22 mouse cellular contexts compared by ENCODE assay signal in genomic region chr5:105410521-105411293, GRCm38 (mm10). TPM values are rescaled to one million over a fixed set of nuclear protein-coding genes. Genes with fewer than 3 reads are reported as not detected.
DNase-seq lines count a peak whose midpoint lies in the region; ATAC-seq and TF ChIP-seq lines count a peak whose summit lies in the region.
"Had no signal": no experiment of that assay in that cellular context is flagged by ENCODE, and none has a peak within 500 bp of the region (broad histone marks: within the 10 kb centered on the region; RNA-seq: fewer than 3 reads in every experiment).

No protein-coding gene starts in this region.

- TF ChIP-seq POLR2A in kidney, adult 2 months (IDR thresholded peaks at IDR 0.05; ENCODE audit: low read depth, low read length): no peak

- TF ChIP-seq EP300 in liver, embryonic 14.5 days (IDR thresholded peaks at IDR 0.05; ENCODE audit: low read depth): peak; percentile 84

- no peak for TF ChIP-seq CTCF in left cerebral cortex, adult 2 months (IDR thresholded peaks at IDR 0.05)
- TF ChIP-seq CTCF in liver, embryonic 14.5 days (IDR thresholded peaks at IDR 0.05; ENCODE audit: low read depth): no peak
- no peak for TF ChIP-seq CTCF in kidney, adult 2 months (conservative IDR thresholded peaks at IDR 0.05; ENCODE audit: insufficient read depth, insufficient read length, low read depth, low read length)

- H3K4me2 ChIP-seq in liver, embryonic 14.5 days (ENCODE audit: low read depth): peak overlapping the region; percentile 71
- H3K4me2 ChIP-seq: heart, embryonic 15.5 days; hindbrain, embryonic 12.5 days; neural tube, embryonic 15.5 days had no signal

- H3K4me1 ChIP-seq in liver, embryonic 14.5 days (replicated peaks; ENCODE audit: control insufficient read depth in 2 of 2, insufficient read depth in 2 of 2, low read length in 1 of 2): peaks cover 36 to 42% of the 10 kb centered on the region in 2 experiments
- H3K4me1 ChIP-seq in kidney, adult 2 months (ENCODE audit: control insufficient read depth, insufficient read depth, low read length): no peaks in the 10 kb centered on the region

- H3K27ac ChIP-seq in left cerebral cortex, adult 2 months: peak overlapping the region; percentile 61; the same call in 1 of the 2 replicates
- peak overlapping the region; percentile 80 for H3K27ac ChIP-seq in liver, embryonic 14.5 days
- no peak overlapping the region for H3K27ac ChIP-seq in kidney, adult 2 months (ENCODE audit: insufficient read depth, low read depth, low read length)
- H3K27ac ChIP-seq: heart, embryonic 15.5 days; hindbrain, embryonic 12.5 days; macrophage; neural tube, embryonic 15.5 days; stomach, postnatal 0 days had no signal

- H3K36me3 ChIP-seq in liver, embryonic 14.5 days (replicated peaks; ENCODE audit: control insufficient read depth, insufficient read depth, low read depth): no peaks in the 10 kb centered on the region
- no peaks in the 10 kb centered on the region for H3K36me3 ChIP-seq in kidney, adult 2 months (ENCODE audit: control insufficient read depth, insufficient read depth, low read length)
- H3K36me3 ChIP-seq: heart, embryonic 15.5 days; hindbrain, embryonic 12.5 days; neural tube, embryonic 15.5 days had no signal

- H3K4me3 ChIP-seq in left cerebral cortex, adult 2 months: no peak overlapping the region
- peak overlapping the region; percentile 29 to 63 for H3K4me3 ChIP-seq in liver, embryonic 14.5 days (ENCODE audit: insufficient read depth in 1 of 2, low read depth in 2 of 2, low read length in 2 of 2)
- H3K4me3 ChIP-seq in kidney, adult 2 months (ENCODE audit: insufficient read depth, low read depth, low read length): no peak overlapping the region
- H3K4me3 ChIP-seq: heart, embryonic 15.5 days; hindbrain, embryonic 12.5 days; neural tube, embryonic 15.5 days had no signal

- no peaks in the 10 kb centered on the region for H3K9me3 ChIP-seq in liver, embryonic 14.5 days (ENCODE audit: control insufficient read depth, low read length)
- H3K9me3 ChIP-seq: heart, embryonic 15.5 days; hindbrain, embryonic 12.5 days; neural tube, embryonic 15.5 days had no signal

- DNase-seq in left cerebral cortex, adult 2 months (ENCODE audit: extremely low spot score in 1 of 2, low spot score in 2 of 2): no peak
- DNase-seq in left cerebral cortex, postnatal 4 days: no peak
- DNase-seq in MEL-GATA-1-ER (ENCODE audit: extremely low read depth, low read depth): peak; percentile 66
- DNase-seq in c-Kit-positive CD71-positive TER-119-positive erythroid progenitor cells, embryonic 14.5 days (ENCODE audit: low spot score): peak; percentile 87
- peak; percentile 64 to 87 (median 67) for DNase-seq in liver, embryonic 14.5 days (ENCODE audit: low read depth in 3 of 3, low spot score in 3 of 3)
- no peak for DNase-seq in left cerebral cortex, adult 8-10 months (ENCODE audit: low spot score in 2 of 2)
- DNase-seq in thymus, postnatal 25 days: no peak
- DNase-seq in kidney, adult 2 months: no peak
- DNase-seq: cerebellum, adult 8-10 months; forebrain, postnatal 0 days; gastrocnemius, postnatal 10 days; kidney, adult 11 months; kidney, postnatal 14 days; layer of hippocampus, adult 9-11 months; lung, adult 2 months had no signal

- no peaks in the 10 kb centered on the region for H3K27me3 ChIP-seq in liver, embryonic 14.5 days (ENCODE audit: control insufficient read depth, insufficient read depth, low read length)
- no peaks in the 10 kb centered on the region for H3K27me3 ChIP-seq in kidney, adult 2 months (replicated peaks; ENCODE audit: control insufficient read depth, insufficient read depth, low read length)
- H3K27me3 ChIP-seq: heart, embryonic 15.5 days; neural tube, embryonic 15.5 days; Patski had no signal

- peak overlapping the region; percentile 77 for H3K9ac ChIP-seq in liver, embryonic 14.5 days (replicated peaks)
- H3K9ac ChIP-seq: forebrain, postnatal 0 days; heart, embryonic 15.5 days; hindbrain, embryonic 12.5 days; neural tube, embryonic 15.5 days had no signal

- peak; percentile 66 for ATAC-seq in liver, embryonic 14.5 days (ENCODE audit: insufficient read depth)
- ATAC-seq: CD4-positive, CD25-positive, alpha-beta regulatory T cell, adult 4 months; forebrain, postnatal 0 days; Patski had no signal

- intact Hi-C loops in left cerebral cortex, adult 2 months (cut with DNase I): no loop called here
- intact Hi-C loops in left cerebral cortex, postnatal 4 days (cut with DNase I): no loop called here

- 59% methylated on average over 6 of the region's 6 CpGs for WGBS in liver, embryonic 14.5 days (ENCODE audit: insufficient replicate concordance)
- WGBS in kidney, adult 2 months: 63% methylated on average over 6 of the region's 6 CpGs

RNA-seq across cellular contexts. Expression of gene Lrrc8b, which starts 4.9 kb away (rescaled TPM):
- 10 to 100 TPM; 90.1 to 90.6 TPM for total RNA-seq in left cerebral cortex, adult 2 months (2021)
- total RNA-seq in left cerebral cortex, postnatal 4 days (2021): 100 to 1,000 TPM; 105 to 108 TPM
- polyA plus RNA-seq in liver, embryonic 14.5 days (2012; rRNA removed): 3.2 and 3.5 TPM in 2 replicates
- 3.8 and 4.8 TPM in 2 replicates for polyA plus RNA-seq in liver, embryonic 14.5 days (2014; fragmentation: Nextera tagmentation; extraction: Ambion mirVana)
- 10 to 100 TPM; 76.3 to 92.5 (median 83.1) TPM for total RNA-seq in left cerebral cortex, adult 8-10 months (2022)
- polyA plus RNA-seq in kidney, adult 2 months (2012; rRNA removed): 17.9 and 20.7 TPM in 2 replicates

Comparison
In these comparisons a context has a peak if more than half of its experiments do, and no peak if none do; other contexts are left out.
1. DNase-seq: peak in MEL-GATA-1-ER (single experiment), c-Kit-positive CD71-positive TER-119-positive erythroid progenitor cells, embryonic 14.5 days (single experiment) and liver, embryonic 14.5 days (3 of 3); none in left cerebral cortex, adult 2 months (0 of 2), left cerebral cortex, postnatal 4 days (single experiment), left cerebral cortex, adult 8-10 months (0 of 2), thymus, postnatal 25 days (single experiment) and kidney, adult 2 months (single experiment).
2. H3K4me3 ChIP-seq: peak in liver, embryonic 14.5 days (2 of 2); none in left cerebral cortex, adult 2 months (single experiment) and kidney, adult 2 months (single experiment).